Mouse (Mus musculus): Measurements from ENCODE around the gene Pamr1. TPM values are rescaled to one million over a fixed set of nuclear protein-coding genes. Genes with fewer than 3 reads are reported as not detected.

Gene Pamr1
- polyA plus RNA-seq, 1 experiment from 2014 or later, result 4.1 TPM

- no peak for ATAC-seq (ENCODE audit: low read depth)
- Histone ChIP-seq H3K4me2 (no peak overlapping the region), H3K4me1 (replicated peaks) (no peaks in the 10 kb centered on the region), H3K9ac (no peak overlapping the region), H3K36me3 (no peaks in the 10 kb centered on the region), H3K4me3 (replicated peaks) (no peak overlapping the region), H3K27me3 (no peaks in the 10 kb centered on the region), H3K9me3 (replicated peaks) (no peaks in the 10 kb centered on the region), H3K27ac (no peak overlapping the region)
- whole genome bisulfite sequencing (ENCODE audit: insufficient replicate concordance), result 51% methylated on average over 2 of the region's 2 CpGs
- DNase-seq, result no peak
These were observed 88.9 kb downstream of the Pamr1 start for GRCm38 (mm10) chr2:102638690-102639089.

GRCm38 (mm10) chr2:102648845-102649500 is 99.2 kb downstream of the Pamr1 start:
- Histone ChIP-seq H3K4me2 (no peak overlapping the region), H3K4me3 (replicated peaks) (no peak overlapping the region), H3K9ac (no peak overlapping the region), H3K27ac (no peak overlapping the region), H3K36me3 (no peaks in the 10 kb centered on the region), H3K9me3 (replicated peaks) (no peaks in the 10 kb centered on the region), H3K27me3 (no peaks in the 10 kb centered on the region), H3K4me1 (replicated peaks) (no peaks in the 10 kb centered on the region)
- ATAC-seq (ENCODE audit: low read depth) (no peak), DNase-seq (no peak)
- WGBS (ENCODE audit: insufficient replicate concordance), result 68% methylated on average over 10 of the region's 10 CpGs

DNA sequence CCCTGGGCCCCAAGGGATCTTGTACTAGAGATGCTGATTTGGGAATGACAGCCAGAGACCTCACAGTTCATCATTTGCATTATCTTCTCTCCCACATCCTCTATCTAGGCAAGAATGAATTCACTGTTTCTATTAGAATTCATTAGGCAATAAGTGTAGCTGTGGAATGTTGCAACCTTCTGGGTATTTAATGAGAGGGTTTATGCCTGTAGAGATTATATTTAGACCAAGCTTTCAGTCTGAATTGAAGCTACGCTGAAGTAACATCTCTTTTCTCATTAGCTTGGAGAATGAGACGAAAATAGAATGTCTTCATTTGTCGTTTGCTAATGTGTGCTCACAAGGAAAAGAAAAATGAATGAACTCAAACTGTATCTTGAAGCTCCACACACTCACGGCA is 100.5 kb downstream of the Pamr1 start:
- Histone ChIP-seq H3K36me3 (no peaks in the 10 kb centered on the region), H3K9ac (no peak overlapping the region), H3K4me3 (replicated peaks) (no peak overlapping the region), H3K4me2 (no peak overlapping the region), H3K9me3 (replicated peaks) (no peaks in the 10 kb centered on the region), H3K27me3 (no peaks in the 10 kb centered on the region), H3K27ac (no peak overlapping the region), H3K4me1 (replicated peaks) (no peaks in the 10 kb centered on the region)
- WGBS (ENCODE audit: insufficient replicate concordance), result 63% methylated on average over 4 of the region's 4 CpGs
- no peak for DNase-seq
- ATAC-seq (ENCODE audit: low read depth), result no peak

DNA sequence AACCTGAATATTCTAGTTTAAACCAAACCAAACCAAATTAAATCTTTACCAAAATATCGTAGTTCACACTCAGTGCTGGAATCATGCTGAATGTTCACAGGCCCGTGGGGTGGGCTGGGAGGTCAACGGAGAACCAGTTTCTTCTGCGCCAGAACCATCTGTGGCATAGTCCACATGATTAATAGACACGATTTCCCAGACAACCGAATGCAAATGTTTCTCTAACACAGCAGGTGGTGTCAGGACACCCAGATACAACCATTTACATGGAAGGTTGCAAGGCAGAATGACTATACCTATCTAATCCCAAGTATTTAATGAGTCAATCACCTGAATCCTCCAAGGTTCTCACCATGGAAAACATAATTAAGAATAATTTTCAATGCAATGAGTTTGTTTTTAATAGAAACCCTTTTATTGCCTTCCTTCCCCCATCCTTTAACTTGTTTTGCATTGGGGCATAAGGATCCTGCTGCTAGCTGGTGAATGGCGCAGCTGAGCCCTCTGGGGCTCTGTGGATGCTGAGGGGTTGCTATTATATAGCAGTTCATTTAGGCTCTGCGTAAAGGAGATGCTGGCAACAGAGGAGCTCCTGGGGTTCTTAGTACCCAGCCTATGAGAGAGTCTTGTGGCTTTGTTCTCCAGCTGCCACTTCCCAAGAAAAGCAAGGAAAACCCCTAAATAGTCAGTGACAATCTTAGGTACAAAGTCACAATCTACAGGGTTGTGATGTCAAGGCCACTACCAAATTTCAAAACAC is 106.3 kb downstream of the Pamr1 start:
- Histone ChIP-seq H3K27me3 (peaks cover 49% of the 10 kb centered on the region), H3K9me3 (replicated peaks) (no peaks in the 10 kb centered on the region), H3K27ac (no peak overlapping the region), H3K36me3 (no peaks in the 10 kb centered on the region), H3K9ac (no peak overlapping the region), H3K4me1 (replicated peaks) (0 out of 2 replicates have a peak, but pooled peaks cover 3% of the 10 kb centered on the region), H3K4me3 (replicated peaks) (no peak overlapping the region), H3K4me2 (no peak overlapping the region)
- no peak for ATAC-seq (ENCODE audit: low read depth)
- 58% methylated on average over 8 of the region's 8 CpGs for WGBS (ENCODE audit: insufficient replicate concordance)
- no peak for DNase-seq

- no peak for DNase-seq
- H3K9me3 ChIP-seq (replicated peaks), result no peaks in the 10 kb centered on the region
- H3K4me2 ChIP-seq, result no peak overlapping the region
- 4% methylated on average over 7 of the region's 7 CpGs for WGBS (ENCODE audit: insufficient replicate concordance)
- no peak overlapping the region for H3K27ac ChIP-seq
- peaks cover 63% of the 10 kb centered on the region for H3K27me3 ChIP-seq
- no peak overlapping the region for H3K4me3 ChIP-seq (replicated peaks)
- no peaks in the 10 kb centered on the region for H3K36me3 ChIP-seq
- 0 out of 2 replicates have a peak, but pooled peaks cover 3% of the 10 kb centered on the region for H3K4me1 ChIP-seq (replicated peaks)
- no peak for ATAC-seq (ENCODE audit: low read depth)
- no peak overlapping the region for H3K9ac ChIP-seq
These were observed 107.9 kb downstream of the Pamr1 start for GRCm38 (mm10) chr2:102657726-102658125.

DNA sequence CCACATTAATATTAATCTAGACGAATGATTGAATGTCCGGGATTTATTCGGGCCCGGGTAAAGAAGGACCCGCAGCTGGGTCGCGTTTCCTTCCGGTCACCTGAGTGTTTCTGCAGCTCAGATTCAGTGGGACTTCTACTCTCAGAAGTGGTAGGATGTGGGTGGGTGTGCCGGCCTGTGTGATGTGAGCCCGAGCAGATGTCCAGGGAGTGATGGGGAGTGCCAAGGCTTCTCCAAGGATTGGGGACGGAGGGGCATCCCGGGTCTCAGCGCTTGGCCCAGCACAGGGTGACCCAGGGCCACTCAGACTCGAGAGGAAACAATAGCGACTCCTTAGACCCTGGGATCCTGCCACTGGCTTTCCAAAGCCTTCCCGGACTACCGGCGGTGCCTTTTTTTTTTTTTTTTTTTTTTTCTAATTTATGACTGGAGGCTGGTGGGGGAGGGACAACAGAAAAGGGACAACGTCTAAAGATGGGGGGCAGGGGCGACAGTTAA is 108.4 kb downstream of the Pamr1 start, which contains the start of gene Slc1a2:
Gene Slc1a2 (plus strand): TSS at position 497 of the 498 bp plus-strand sequence.
- no peak within 1 kb of the TSS for H3K27ac ChIP-seq
- no peak within 1 kb of the TSS for H3K9ac ChIP-seq
- peak within 1 kb of the TSS; percentile 52 for H3K4me3 ChIP-seq (replicated peaks)
- DNase-seq (no peak), ATAC-seq (ENCODE audit: low read depth) (no peak)
- H3K27me3 ChIP-seq, result peaks cover 63% of the 10 kb centered on the region
- no peaks in the 10 kb centered on the region for H3K9me3 ChIP-seq (replicated peaks)
- H3K36me3 ChIP-seq, result no peaks in the 10 kb centered on the region
- WGBS (ENCODE audit: insufficient replicate concordance), result 2% methylated on average over 20 of the region's 20 CpGs
- peak within 1 kb of the TSS; percentile 67 for H3K4me2 ChIP-seq
- 0 out of 2 replicates have a peak, but pooled peaks cover 3% of the 10 kb centered on the region for H3K4me1 ChIP-seq (replicated peaks)

- Histone ChIP-seq H3K4me3 (replicated peaks) (peak overlapping the region; percentile 52), H3K27ac (no peak overlapping the region), H3K27me3 (peaks cover 63% of the 10 kb centered on the region), H3K9me3 (replicated peaks) (no peaks in the 10 kb centered on the region), H3K9ac (no peak overlapping the region), H3K4me2 (peak overlapping the region; percentile 67), H3K36me3 (no peaks in the 10 kb centered on the region), H3K4me1 (replicated peaks) (0 out of 2 replicates have a peak, but pooled peaks cover 3% of the 10 kb centered on the region)
- DNase-seq (no peak), ATAC-seq (ENCODE audit: low read depth) (no peak)
- WGBS (ENCODE audit: insufficient replicate concordance), result 1% methylated on average over 73 of the region's 80 CpGs
These were observed 109.1 kb downstream of the Pamr1 start for GRCm38 (mm10) chr2:102658661-102659520.

DNA sequence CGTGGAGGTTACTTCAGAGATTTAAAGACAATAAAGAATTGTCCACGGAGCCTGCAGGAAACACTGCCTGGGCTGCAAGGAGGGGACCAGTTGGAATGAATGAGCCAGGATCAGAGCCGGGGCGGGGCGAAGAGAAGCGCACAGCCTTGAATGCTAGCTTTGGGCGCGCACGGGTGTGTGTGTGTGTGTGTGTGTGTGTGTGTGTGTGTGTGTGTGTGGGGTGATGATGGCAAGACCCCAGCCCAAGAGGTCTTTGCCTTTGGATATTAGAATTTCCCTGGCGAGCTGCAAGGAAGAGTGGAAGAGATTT is 109.7 kb downstream of the Pamr1 start:
- no peak overlapping the region for H3K27ac ChIP-seq
- no peaks in the 10 kb centered on the region for H3K36me3 ChIP-seq
- 0 out of 2 replicates have a peak, but pooled peaks cover 3% of the 10 kb centered on the region for H3K4me1 ChIP-seq (replicated peaks)
- peak overlapping the region; percentile 67 for H3K4me2 ChIP-seq
- H3K9ac ChIP-seq, result no peak overlapping the region
- ATAC-seq (ENCODE audit: low read depth) (no peak), DNase-seq (no peak)
- no peaks in the 10 kb centered on the region for H3K9me3 ChIP-seq (replicated peaks)
- H3K27me3 ChIP-seq, result peaks cover 63% of the 10 kb centered on the region
- WGBS (ENCODE audit: insufficient replicate concordance), result 7% methylated on average over 10 of the region's 10 CpGs
- H3K4me3 ChIP-seq (replicated peaks), result peak overlapping the region; percentile 52

GRCm38 (mm10) chr2:102661052-102661451 is 111.2 kb downstream of the Pamr1 start:
- H3K4me3 ChIP-seq (replicated peaks), result no peak overlapping the region
- 39% methylated on average over 2 of the region's 2 CpGs for WGBS (ENCODE audit: insufficient replicate concordance)
- H3K27me3 ChIP-seq, result peaks cover 61% of the 10 kb centered on the region
- no peaks in the 10 kb centered on the region for H3K36me3 ChIP-seq
- H3K27ac ChIP-seq, result no peak overlapping the region
- no peaks in the 10 kb centered on the region for H3K9me3 ChIP-seq (replicated peaks)
- H3K4me1 ChIP-seq (replicated peaks), result 0 out of 2 replicates have a peak, but pooled peaks cover 3% of the 10 kb centered on the region
- ATAC-seq (ENCODE audit: low read depth), result no peak
- DNase-seq, result no peak
- no peak overlapping the region for H3K9ac ChIP-seq
- H3K4me2 ChIP-seq, result no peak overlapping the region

DNA sequence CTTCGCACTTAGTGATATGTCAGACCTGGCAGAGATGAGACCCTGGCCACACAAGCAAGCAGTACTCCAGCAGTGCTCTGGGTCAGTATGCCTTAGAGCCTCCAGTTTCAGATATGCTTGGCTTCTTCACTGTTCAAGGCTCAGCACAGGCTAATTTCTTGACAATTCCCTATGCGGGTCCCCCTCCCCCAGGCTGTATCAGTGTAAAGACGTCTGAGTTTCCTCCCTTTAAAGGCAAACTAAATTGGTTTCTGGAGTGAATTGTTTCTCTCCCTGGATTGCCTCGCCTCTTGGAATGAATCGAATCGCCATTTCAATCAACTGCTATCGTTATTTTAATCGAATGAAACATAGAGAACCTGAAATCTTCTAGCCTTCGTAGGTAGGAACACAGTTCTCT is 113.1 kb downstream of the Pamr1 start:
- Histone ChIP-seq H3K27me3 (peaks cover 46% of the 10 kb centered on the region), H3K9me3 (replicated peaks) (no peaks in the 10 kb centered on the region), H3K4me2 (no peak overlapping the region), H3K9ac (no peak overlapping the region), H3K4me1 (replicated peaks) (0 out of 2 replicates have a peak, but pooled peaks cover 3% of the 10 kb centered on the region), H3K27ac (no peak overlapping the region), H3K4me3 (replicated peaks) (no peak overlapping the region), H3K36me3 (no peaks in the 10 kb centered on the region)
- no peak for ATAC-seq (ENCODE audit: low read depth)
- no peak for DNase-seq
- WGBS (ENCODE audit: insufficient replicate concordance), result 50% methylated on average over 9 of the region's 9 CpGs

- no peak for ATAC-seq (ENCODE audit: low read depth)
- no peaks in the 10 kb centered on the region for H3K9me3 ChIP-seq (replicated peaks)
- 0 out of 2 replicates have a peak, but pooled peaks cover 3% of the 10 kb centered on the region for H3K4me1 ChIP-seq (replicated peaks)
- no peaks in the 10 kb centered on the region for H3K36me3 ChIP-seq
- H3K27ac ChIP-seq, result no peak overlapping the region
- no peak overlapping the region for H3K4me3 ChIP-seq (replicated peaks)
- DNase-seq, result no peak
- 35% methylated on average over 6 of the region's 6 CpGs for WGBS (ENCODE audit: insufficient replicate concordance)
- peaks cover 42% of the 10 kb centered on the region for H3K27me3 ChIP-seq
- H3K9ac ChIP-seq, result no peak overlapping the region
- no peak overlapping the region for H3K4me2 ChIP-seq
These were observed 113.5 kb downstream of the Pamr1 start for GRCm38 (mm10) chr2:102663339-102663738.

All from liver, embryonic 13.5 days (tissue).